Mouse (Mus musculus): ENCODE data around the gene Ccdc24.

Gene Ccdc24

DNA sequence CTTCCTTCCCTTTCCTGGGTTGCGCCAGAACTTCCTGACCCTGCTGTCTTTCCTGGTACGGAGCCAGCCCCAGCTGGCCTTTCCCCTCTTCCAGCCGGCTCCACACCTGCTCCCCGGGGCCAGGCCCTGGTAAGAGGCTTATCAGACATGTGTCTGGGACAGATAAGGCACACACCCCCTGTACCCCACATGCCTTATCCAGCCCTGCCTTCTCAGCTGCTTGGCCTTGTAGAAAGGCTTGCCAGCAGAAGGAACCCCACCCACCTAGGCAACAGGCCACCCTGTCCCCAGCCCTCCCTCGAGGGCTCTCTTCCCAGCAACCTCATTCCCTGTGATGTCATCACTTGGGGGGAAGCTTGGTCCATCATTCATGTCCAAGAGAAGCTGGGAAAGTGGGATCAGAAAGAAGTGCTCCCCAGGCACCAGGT is 42.2 kb downstream of the Ccdc24 start:
- no peak for DNase-seq (ENCODE audit: low read depth, low spot score)

DNA sequence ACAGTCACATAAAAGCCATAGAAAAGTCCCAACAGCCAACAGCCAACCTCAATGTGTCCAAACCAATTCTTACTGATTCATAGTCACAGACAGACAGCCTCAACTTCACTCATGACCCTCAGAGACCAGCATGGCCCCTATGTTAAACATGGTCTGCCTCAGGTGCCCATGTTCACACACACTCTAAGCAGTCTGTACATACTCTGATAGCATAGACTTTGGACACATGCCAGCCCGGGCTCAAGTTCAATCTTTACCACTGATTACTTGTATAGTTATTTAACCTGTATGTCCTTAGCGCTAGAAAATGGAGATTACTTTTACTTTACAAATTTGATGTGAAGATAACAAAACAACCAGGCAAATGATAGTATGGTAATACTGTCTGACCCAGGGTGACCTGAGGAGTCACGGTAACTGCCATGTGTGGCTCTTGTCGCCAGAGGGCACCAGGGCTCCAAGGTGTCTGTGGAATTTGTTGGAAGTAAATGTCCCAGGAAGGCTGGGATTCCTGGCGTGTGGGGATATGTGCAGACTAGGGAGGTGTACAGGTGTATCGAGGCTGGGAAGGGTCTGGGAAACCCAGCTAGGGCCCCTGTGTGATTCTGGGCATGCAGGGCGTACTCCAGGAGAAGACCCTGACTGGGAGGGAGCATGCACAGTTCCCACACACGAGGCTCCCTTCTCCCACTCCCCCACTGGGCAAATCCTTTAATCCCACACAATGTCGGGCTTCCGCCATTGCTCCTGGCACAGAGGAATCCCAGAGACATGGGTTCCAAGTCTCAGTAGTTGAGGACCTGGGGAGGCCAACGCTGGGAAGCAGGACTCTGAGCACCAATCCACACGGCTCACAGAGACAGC is 42.9 kb downstream of the Ccdc24 start:
- DNase-seq (ENCODE audit: low read depth, low spot score): no peak

DNA sequence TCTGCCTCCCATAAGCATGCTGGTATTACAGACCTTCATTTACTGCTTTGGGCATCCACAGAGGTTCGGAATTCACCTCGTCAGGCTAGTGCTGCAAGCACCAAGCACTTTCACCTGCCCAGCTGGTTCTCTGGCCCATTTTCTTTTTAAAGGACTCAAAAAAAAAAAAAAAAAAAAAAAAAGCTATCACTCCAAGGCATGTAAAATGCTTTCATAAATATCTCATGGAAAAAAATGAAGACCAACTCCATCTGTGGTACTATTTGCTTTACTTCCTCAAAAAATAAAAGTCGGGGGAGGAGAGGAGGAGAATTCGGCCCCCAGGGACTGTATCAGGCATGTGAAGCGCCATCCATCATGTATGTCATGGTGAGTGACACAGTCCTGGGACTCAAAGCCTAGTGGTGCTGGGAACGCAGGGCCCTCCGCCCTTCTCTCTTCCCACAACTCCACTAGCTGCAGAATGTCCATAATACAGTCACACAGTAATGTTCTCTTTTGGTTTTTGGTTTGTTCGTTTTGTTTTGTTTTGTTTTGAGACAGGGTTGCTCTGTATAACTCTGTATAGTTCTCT is 43.7 kb downstream of the Ccdc24 start:
- no peak for DNase-seq (ENCODE audit: low read depth, low spot score)

DNA sequence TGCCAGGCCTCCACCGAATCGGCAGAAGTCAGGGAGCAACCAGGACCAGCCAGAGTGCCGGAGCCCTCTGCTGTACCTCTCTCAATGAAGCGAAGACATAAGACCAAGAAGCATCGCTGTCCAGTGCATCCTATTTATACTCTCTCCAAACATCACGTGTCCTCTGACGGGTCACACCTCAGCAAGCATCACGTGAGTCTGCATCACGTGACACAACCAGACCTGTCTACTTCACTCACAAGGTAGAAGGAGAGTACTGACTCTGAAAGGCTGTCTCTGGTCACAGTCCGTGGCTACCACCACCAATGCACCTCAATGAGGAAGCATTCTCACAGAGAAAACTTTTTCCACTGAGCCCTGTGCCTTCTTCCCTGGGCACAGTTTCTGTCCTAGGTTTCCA is 54.3 kb downstream of the Ccdc24 start:
- DNase-seq (ENCODE audit: low read depth, low spot score): no peak

DNA sequence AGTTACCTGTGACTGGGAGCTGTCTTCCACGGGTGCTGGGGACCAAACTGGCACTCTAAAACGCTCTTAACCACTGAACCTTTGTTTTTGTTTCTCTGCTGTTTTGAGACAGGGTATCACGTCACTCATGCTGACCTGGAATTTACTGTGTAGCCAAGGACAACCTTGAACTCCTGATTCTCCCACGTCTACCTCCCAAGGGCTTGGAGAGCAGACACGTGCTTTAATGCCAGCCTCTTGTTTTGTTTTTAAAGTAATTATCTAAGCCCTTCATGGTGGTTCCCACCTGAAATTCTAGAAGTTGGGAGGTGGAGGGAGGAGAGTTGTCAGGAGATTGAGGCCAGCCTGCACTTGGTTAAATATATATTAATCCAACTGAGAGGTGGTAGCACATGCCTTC is 55.6 kb downstream of the Ccdc24 start:
- no peak for DNase-seq (ENCODE audit: low read depth, low spot score)
